Mouse (Mus musculus) hindbrain, postnatal 0 days (tissue): ENCODE results near the gene A730071L15Rik. TPM values are rescaled to one million over a fixed set of nuclear protein-coding genes. Genes with fewer than 3 reads are reported as not detected.

ENCODE experiments used
- ATAC-seq: fragments of 200-750 bp; cut with Nextera tagmentation; 2 replicates; pipeline ENCODE4 v1.8.0; 2017; ENCODE audit warnings: mild to moderate bottlenecking, moderate TSS enrichment, moderate library complexity
- DNase-seq: peaks from one replicate; pipeline ENCODE4 v3.0.0-alpha.2; 2015; ENCODE audit warnings: low spot score
- H3K27ac ChIP-seq: fragments of 300-500 bp; sonication (generic); 2 replicates; pipeline ENCODE4 v1.5.1; 2014; ENCODE audit warnings: mild to moderate bottlenecking
- H3K27me3 ChIP-seq: fragments of 300-500 bp; sonication (generic); 2 replicates; pipeline ENCODE4 v1.6.1; 2014; ENCODE audit warnings: low read length, mixed read lengths; ENCODE audit not compliant: insufficient read depth
- H3K36me3 ChIP-seq: fragments of 300-500 bp; sonication (generic); 2 replicates; pipeline ENCODE4 v1.6.1; 2014; ENCODE audit warnings: low read length, mixed read lengths; ENCODE audit not compliant: insufficient read depth
- H3K4me1 ChIP-seq: fragments of 300-500 bp; sonication (generic); 2 replicates; pipeline ENCODE4 v1.6.1; 2014; ENCODE audit warnings: antibody characterized with exemption, low read length, mixed read lengths; ENCODE audit not compliant: insufficient read depth
- H3K4me2 ChIP-seq: fragments of 300-500 bp; sonication (generic); 2 replicates; pipeline ENCODE4 v1.6.1; 2014; ENCODE audit warnings: low read depth, mild to moderate bottlenecking, low read length, moderate library complexity, mixed read lengths
- H3K4me3 ChIP-seq: fragments of 300-500 bp; sonication (generic); 2 replicates; pipeline ENCODE4 v1.5.1; 2014; ENCODE audit warnings: low read length
- H3K9ac ChIP-seq: fragments of 300-500 bp; sonication (generic); replicated peaks from 2 replicates; pipeline ENCODE4 v1.6.1; 2014; ENCODE audit warnings: mild to moderate bottlenecking, low read length, moderate library complexity, mixed read lengths
- H3K9me3 ChIP-seq: fragments of 300-500 bp; sonication (generic); 2 replicates; pipeline ENCODE4 v1.6.1; 2016; ENCODE audit warnings: low read length, mixed read lengths
- CTCF ChIP-seq: IDR thresholded peaks from 2 replicates; pipeline ENCODE4 v1.5.1; 2016; ENCODE audit warnings: antibody characterized with exemption, control low read depth, low read depth
- WGBS: fragments of 180-500 bp; shearing (Covaris S2); extraction: QIAGEN DNeasy Blood & Tissue Kit; methylation state at CpG from one replicate; pipeline ENCODE4 v1.1.7; 2014; 5-methylcytosine and 5-hydroxymethylcytosine counted together
- polyA plus RNA-seq: library from polyadenylated mRNA; unstranded; fragments of >200 nt; fragmentation: Nextera tagmentation; extraction: Ambion mirVana; gene quantifications from 2 replicates; pipeline ENCODE4 v1.2.1, GENCODE M21; 2015
- total RNA-seq: library from RNA; depleted of rRNA; stranded (reverse); fragments of >200 nt; gene quantifications from 2 replicates; pipeline ENCODE4 v1.2.3, GENCODE M21; 2014; rRNA removed

Gene A730071L15Rik
- total RNA-seq = 0.18 TPM in 1 of 2 replicates, not detected in the other
- 0.54 and 0.58 TPM in 2 replicates for polyA plus RNA-seq

- Histone ChIP-seq H3K9me3 (no peaks in the 10 kb centered on the region), H3K4me2 (peak within 1 kb of the TSS; percentile 91), H3K4me1 (peaks cover 12% of the 10 kb centered on the region; the same call in 1 of the 2 replicates), H3K9ac (peak within 1 kb of the TSS; percentile 87), H3K4me3 (peak within 1 kb of the TSS; percentile 92), H3K27me3 (no peaks in the 10 kb centered on the region), H3K27ac (peak within 1 kb of the TSS; percentile 93), H3K36me3 (no peaks in the 10 kb centered on the region)
- peak; percentile 34 for DNase-seq
- WGBS = 1% methylated on average over 35 of the region's 35 CpGs
- no peak for TF ChIP-seq CTCF
- ATAC-seq = peak; percentile 74
Observed at GRCm38 (mm10) chr11:6199410-6200086, at the start of gene A730071L15Rik. TSS of gene A730071L15Rik (plus strand) at chr11:6200029.

DNA sequence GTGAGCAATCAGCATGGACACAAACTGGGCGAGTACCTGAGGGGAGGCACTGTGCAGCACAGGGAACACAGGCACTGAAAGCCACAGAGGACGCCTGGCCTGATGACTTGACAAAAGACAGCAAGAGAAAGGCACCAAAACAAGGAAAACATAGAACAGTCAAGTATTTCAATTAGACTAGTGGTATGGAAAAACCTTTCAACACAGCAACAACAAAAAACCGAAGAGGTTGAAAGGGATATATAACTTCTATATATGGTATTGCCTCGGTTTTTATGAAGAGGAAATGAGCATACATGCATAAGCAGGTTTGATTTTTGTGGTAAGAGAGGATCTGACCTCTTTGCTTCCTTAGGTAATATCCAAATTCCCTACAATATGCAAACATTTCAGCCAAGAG is 47.0 kb upstream of the A730071L15Rik start:
- H3K4me2 ChIP-seq = no peak overlapping the region
- no peak overlapping the region for H3K4me3 ChIP-seq
- WGBS = 89% methylated on average over 4 of the region's 4 CpGs
- H3K4me1 ChIP-seq = 0 out of 2 replicates have a peak, but pooled peaks cover 7% of the 10 kb centered on the region
- TF ChIP-seq CTCF = no peak
- H3K9me3 ChIP-seq = no peaks in the 10 kb centered on the region
- ATAC-seq = no peak
- DNase-seq = no peak
- no peak overlapping the region for H3K27ac ChIP-seq
- no peak overlapping the region for H3K9ac ChIP-seq
- H3K36me3 ChIP-seq = peaks cover 8% of the 10 kb centered on the region; the same call in 1 of the 2 replicates
- no peaks in the 10 kb centered on the region for H3K27me3 ChIP-seq

- no peak for TF ChIP-seq CTCF
- H3K27me3 ChIP-seq = no peaks in the 10 kb centered on the region
- 0 out of 2 replicates have a peak, but pooled peaks cover under 1% of the 10 kb centered on the region for H3K36me3 ChIP-seq
- WGBS = 47% methylated on average over 3 of the region's 3 CpGs
- peak overlapping the region; percentile 29; the same call in 1 of the 2 replicates for H3K27ac ChIP-seq
- DNase-seq (no peak), ATAC-seq (no peak)
- no peak overlapping the region for H3K4me2 ChIP-seq
- no peak overlapping the region for H3K9ac ChIP-seq
- H3K9me3 ChIP-seq = no peaks in the 10 kb centered on the region
- H3K4me1 ChIP-seq = 0 out of 2 replicates have a peak, but pooled peaks cover 7% of the 10 kb centered on the region
- no peak overlapping the region for H3K4me3 ChIP-seq
Observed at GRCm38 (mm10) chr11:6154211-6154701, 45.6 kb upstream of the A730071L15Rik start.

DNA sequence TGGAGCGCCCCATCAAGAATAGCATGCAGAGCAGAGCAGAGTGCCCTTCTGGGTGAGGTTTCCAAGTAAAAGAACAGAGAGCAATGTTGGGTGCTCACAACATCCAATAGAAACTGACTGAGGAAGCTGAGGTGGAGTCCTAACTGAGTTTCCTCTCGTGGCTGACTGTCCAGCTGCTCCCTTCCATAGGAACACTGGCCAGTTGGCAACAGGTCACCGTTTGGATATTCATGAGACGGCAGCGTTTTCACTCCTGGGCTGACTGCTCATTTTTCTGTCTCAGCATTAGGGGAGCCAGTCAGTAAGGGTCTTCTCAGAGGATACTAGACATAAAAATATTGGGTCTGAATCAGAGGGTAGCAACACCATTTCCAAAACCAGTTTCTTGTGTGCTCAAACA is 43.2 kb upstream of the A730071L15Rik start:
- DNase-seq (peak; percentile 49), ATAC-seq (no peak)
- Histone ChIP-seq H3K27me3 (no peaks in the 10 kb centered on the region), H3K36me3 (no peaks in the 10 kb centered on the region), H3K9me3 (no peaks in the 10 kb centered on the region), H3K4me3 (no peak overlapping the region), H3K9ac (no peak overlapping the region), H3K4me1 (peaks cover 14% of the 10 kb centered on the region; the same call in 1 of the 2 replicates), H3K27ac (peak overlapping the region; percentile 15; the same call in 1 of the 2 replicates), H3K4me2 (no peak overlapping the region)
- no peak for TF ChIP-seq CTCF
- WGBS = 43% methylated on average over 5 of the region's 5 CpGs

GRCm38 (mm10) chr11:6157119-6157518 is 42.7 kb upstream of the A730071L15Rik start:
- Histone ChIP-seq H3K36me3 (no peaks in the 10 kb centered on the region), H3K4me2 (no peak overlapping the region), H3K27me3 (no peaks in the 10 kb centered on the region), H3K4me1 (peaks cover 14% of the 10 kb centered on the region; the same call in 1 of the 2 replicates), H3K4me3 (no peak overlapping the region), H3K9me3 (no peaks in the 10 kb centered on the region), H3K27ac (0 out of 2 replicates have a peak overlapping the region, but pooled peaks have one; percentile 15), H3K9ac (no peak overlapping the region)
- no peak for TF ChIP-seq CTCF
- DNase-seq (no peak), ATAC-seq (no peak)
- 53% methylated on average over 5 of the region's 5 CpGs for WGBS

DNA sequence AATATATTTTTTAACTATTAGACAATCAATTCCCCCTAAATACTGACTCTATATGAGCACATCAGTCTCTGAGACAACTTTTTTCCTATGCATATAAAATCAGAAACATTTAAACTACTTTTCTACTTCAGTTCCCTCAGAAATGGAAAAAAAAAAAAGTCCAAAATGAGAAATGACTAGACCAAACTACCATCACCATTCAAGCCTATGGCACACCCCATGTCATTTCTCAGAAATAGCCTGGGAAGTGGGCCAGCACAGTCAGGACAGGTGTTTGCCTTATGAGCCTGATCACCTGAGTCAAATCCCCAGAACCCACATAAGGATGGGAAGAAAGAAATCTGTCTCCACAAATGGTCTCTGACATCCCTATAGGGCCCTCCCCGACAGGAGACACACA is 41.3 kb upstream of the A730071L15Rik start:
- ATAC-seq (no peak), DNase-seq (no peak)
- no peak overlapping the region for H3K4me2 ChIP-seq
- H3K27me3 ChIP-seq = no peaks in the 10 kb centered on the region
- no peaks in the 10 kb centered on the region for H3K36me3 ChIP-seq
- H3K9me3 ChIP-seq = no peaks in the 10 kb centered on the region
- H3K27ac ChIP-seq = no peak overlapping the region
- no peak for TF ChIP-seq CTCF
- no peak overlapping the region for H3K4me3 ChIP-seq
- peaks cover 14% of the 10 kb centered on the region; the same call in 1 of the 2 replicates for H3K4me1 ChIP-seq
- H3K9ac ChIP-seq = no peak overlapping the region
- 76% methylated on average over 1 of the region's 1 CpGs for WGBS
